Mouse (Mus musculus) hindbrain, embryonic 16.5 days (tissue): ENCODE measurements around the gene Fgd3. TPM values are rescaled to one million over a fixed set of nuclear protein-coding genes. Genes with fewer than 3 reads are reported as not detected.

Experiments
- ATAC-seq: fragments of 200-750 bp; cut with Nextera tagmentation; 2 replicates; pipeline ENCODE4 v1.8.0; 2017; ENCODE audit warnings: moderate TSS enrichment, moderate library complexity
- H3K27ac ChIP-seq: fragments of 300-500 bp; sonication (generic); 2 replicates; pipeline ENCODE4 v1.5.1; 2014; ENCODE audit warnings: low read depth, mild to moderate bottlenecking, control low read depth, low read length, moderate library complexity
- H3K27me3 ChIP-seq: fragments of 300-500 bp; sonication (generic); replicated peaks from 2 replicates; pipeline ENCODE4 v1.6.1; 2014; ENCODE audit warnings: low read length; ENCODE audit not compliant: control insufficient read depth, insufficient read depth
- H3K36me3 ChIP-seq: fragments of 300-500 bp; sonication (generic); 2 replicates; pipeline ENCODE4 v1.6.1; 2014; ENCODE audit warnings: mild to moderate bottlenecking, low read length, moderate library complexity, mixed read lengths; ENCODE audit not compliant: control insufficient read depth, insufficient read depth
- H3K4me1 ChIP-seq: fragments of 300-500 bp; sonication (generic); 2 replicates; pipeline ENCODE4 v1.6.1; 2014; ENCODE audit warnings: low read depth, low read length; ENCODE audit not compliant: control insufficient read depth, insufficient read depth
- H3K4me2 ChIP-seq: fragments of 300-500 bp; sonication (generic); 2 replicates; pipeline ENCODE4 v1.6.1; 2014; ENCODE audit warnings: mild to moderate bottlenecking, low read length, control low read depth, moderate library complexity
- H3K4me3 ChIP-seq: fragments of 300-500 bp; sonication (generic); 2 replicates; pipeline ENCODE4 v1.5.1; 2014; ENCODE audit warnings: mild to moderate bottlenecking, low read length, control low read depth, moderate library complexity
- H3K9ac ChIP-seq: fragments of 300-500 bp; sonication (generic); 2 replicates; pipeline ENCODE4 v1.6.1; 2014; ENCODE audit warnings: low read depth, mild to moderate bottlenecking, control low read depth, low read length, moderate library complexity
- H3K9me3 ChIP-seq: fragments of 300-500 bp; sonication (generic); 2 replicates; pipeline ENCODE4 v1.6.1; 2014; ENCODE audit warnings: mild to moderate bottlenecking, low read length, moderate library complexity; ENCODE audit not compliant: control insufficient read depth
- WGBS: fragments of 180-500 bp; shearing (Covaris S2); extraction: QIAGEN DNeasy Blood & Tissue Kit; methylation state at CpG from one replicate; pipeline ENCODE4 v1.1.7; 2014; 5-methylcytosine and 5-hydroxymethylcytosine counted together
- polyA plus RNA-seq: library from polyadenylated mRNA; unstranded; fragments of >200 nt; fragmentation: Nextera tagmentation; extraction: Ambion mirVana; gene quantifications from 2 replicates; pipeline ENCODE4 v1.2.1, GENCODE M21; 2015

Fgd3 gene
- polyA plus RNA-seq, 1 experiment from 2014 or later = 1.6 TPM

GRCm38 (mm10) chr13:49247740-49248466, 72.2 kb downstream of the Fgd3 start:
- ATAC-seq = peak; percentile 55; the same call in 1 of the 2 replicates
- Histone ChIP-seq H3K9me3 (no peaks in the 10 kb centered on the region), H3K4me3 (peak overlapping the region; percentile 38), H3K9ac (peak overlapping the region; percentile 19; the same call in 1 of the 2 replicates), H3K27ac (no peak overlapping the region), H3K4me1 (peaks cover 7% of the 10 kb centered on the region), H3K36me3 (no peaks in the 10 kb centered on the region), H3K4me2 (peak overlapping the region; percentile 67), H3K27me3 (peaks cover 21% of the 10 kb centered on the region)
- WGBS = 1% methylated on average over 58 of the region's 58 CpGs

- H3K4me2 ChIP-seq = peak overlapping the region; percentile 67
- H3K27ac ChIP-seq = no peak overlapping the region
- no peaks in the 10 kb centered on the region for H3K9me3 ChIP-seq
- peaks cover 7% of the 10 kb centered on the region for H3K4me1 ChIP-seq
- peaks cover 21% of the 10 kb centered on the region for H3K27me3 ChIP-seq
- peak overlapping the region; percentile 38 for H3K4me3 ChIP-seq
- no peaks in the 10 kb centered on the region for H3K36me3 ChIP-seq
- no peak overlapping the region for H3K9ac ChIP-seq
- 39% methylated on average over 12 of the region's 12 CpGs for WGBS
- ATAC-seq = no peak
Observed at GRCm38 (mm10) chr13:49247232-49247739, 72.8 kb downstream of the Fgd3 start.

GRCm38 (mm10) chr13:49246626-49247025, 73.5 kb downstream of the Fgd3 start:
- no peak overlapping the region for H3K4me2 ChIP-seq
- no peak overlapping the region for H3K4me3 ChIP-seq
- H3K9ac ChIP-seq = no peak overlapping the region
- no peak overlapping the region for H3K27ac ChIP-seq
- no peaks in the 10 kb centered on the region for H3K36me3 ChIP-seq
- 80% methylated on average over 2 of the region's 2 CpGs for WGBS
- ATAC-seq = no peak
- H3K4me1 ChIP-seq = peaks cover 7% of the 10 kb centered on the region
- H3K9me3 ChIP-seq = no peaks in the 10 kb centered on the region
- H3K27me3 ChIP-seq = peaks cover 21% of the 10 kb centered on the region

- Histone ChIP-seq H3K27me3 (peaks cover 21% of the 10 kb centered on the region), H3K4me2 (no peak overlapping the region), H3K36me3 (no peaks in the 10 kb centered on the region), H3K27ac (no peak overlapping the region), H3K9me3 (no peaks in the 10 kb centered on the region), H3K9ac (no peak overlapping the region), H3K4me3 (no peak overlapping the region), H3K4me1 (peaks cover 7% of the 10 kb centered on the region)
- no peak for ATAC-seq
- 68% methylated on average over 3 of the region's 3 CpGs for WGBS
Observed at GRCm38 (mm10) chr13:49246011-49246410, 74.1 kb downstream of the Fgd3 start.

- H3K4me2 ChIP-seq = no peak overlapping the region
- H3K4me1 ChIP-seq = peaks cover 7% of the 10 kb centered on the region
- ATAC-seq = no peak
- no peaks in the 10 kb centered on the region for H3K36me3 ChIP-seq
- H3K4me3 ChIP-seq = no peak overlapping the region
- 70% methylated on average over 4 of the region's 4 CpGs for WGBS
- H3K9me3 ChIP-seq = no peaks in the 10 kb centered on the region
- H3K9ac ChIP-seq = no peak overlapping the region
- no peak overlapping the region for H3K27ac ChIP-seq
- peaks cover 21% of the 10 kb centered on the region for H3K27me3 ChIP-seq
Observed at GRCm38 (mm10) chr13:49245251-49245650, 74.9 kb downstream of the Fgd3 start.

GRCm38 (mm10) chr13:49243492-49243891, 76.6 kb downstream of the Fgd3 start:
- no peak overlapping the region for H3K4me2 ChIP-seq
- no peaks in the 10 kb centered on the region for H3K9me3 ChIP-seq
- H3K27ac ChIP-seq = no peak overlapping the region
- peaks cover 7% of the 10 kb centered on the region for H3K4me1 ChIP-seq
- WGBS = 92% methylated on average over 2 of the region's 2 CpGs
- no peak for ATAC-seq
- H3K9ac ChIP-seq = no peak overlapping the region
- H3K4me3 ChIP-seq = no peak overlapping the region
- H3K36me3 ChIP-seq = no peaks in the 10 kb centered on the region
- peaks cover 17% of the 10 kb centered on the region for H3K27me3 ChIP-seq

GRCm38 (mm10) chr13:49242321-49243065, 77.6 kb downstream of the Fgd3 start:
- no peak overlapping the region for H3K4me2 ChIP-seq
- H3K4me1 ChIP-seq = no peaks in the 10 kb centered on the region; the same call in 1 of the 2 replicates
- 77% methylated on average over 9 of the region's 9 CpGs for WGBS
- no peaks in the 10 kb centered on the region for H3K9me3 ChIP-seq
- no peak overlapping the region for H3K27ac ChIP-seq
- no peak overlapping the region for H3K9ac ChIP-seq
- no peak for ATAC-seq
- no peaks in the 10 kb centered on the region for H3K36me3 ChIP-seq
- H3K4me3 ChIP-seq = no peak overlapping the region
- H3K27me3 ChIP-seq = peaks cover 9% of the 10 kb centered on the region

GRCm38 (mm10) chr13:49238737-49239136, 81.4 kb downstream of the Fgd3 start:
- Histone ChIP-seq H3K4me2 (no peak overlapping the region), H3K27ac (no peak overlapping the region), H3K9ac (no peak overlapping the region), H3K9me3 (no peaks in the 10 kb centered on the region), H3K4me1 (no peaks in the 10 kb centered on the region), H3K36me3 (no peaks in the 10 kb centered on the region), H3K27me3 (no peaks in the 10 kb centered on the region), H3K4me3 (no peak overlapping the region)
- no peak for ATAC-seq
- 95% methylated on average over 8 of the region's 8 CpGs for WGBS

- Histone ChIP-seq H3K27me3 (no peaks in the 10 kb centered on the region), H3K4me1 (no peaks in the 10 kb centered on the region), H3K4me2 (no peak overlapping the region), H3K4me3 (no peak overlapping the region), H3K36me3 (no peaks in the 10 kb centered on the region), H3K9me3 (no peaks in the 10 kb centered on the region), H3K27ac (no peak overlapping the region), H3K9ac (no peak overlapping the region)
- 98% methylated on average over 8 of the region's 8 CpGs for WGBS
- no peak for ATAC-seq
Observed at GRCm38 (mm10) chr13:49237617-49238016, 82.5 kb downstream of the Fgd3 start.
